Mouse (Mus musculus) kidney, adult 18-20 months (tissue): ENCODE measurements around the gene Sesn1.
"Not testable (repeated sequence)": the region's sequence is repeated elsewhere in the genome, so short reads cannot be mapped to it uniquely, and the experiment has no call there.

ENCODE experiments used
- DNase-seq: peaks from one replicate; pipeline ENCODE4 v3.0.0; 2021

Gene Sesn1

GRCm38 (mm10) chr10:41809771-41810563, at the start of gene Sesn1, which contains the start of gene Cep57l1:
Gene Sesn1, plus strand, starts transcription at chr10:41809935.
Gene Cep57l1, minus strand, starts transcription at chr10:41809871.
- peak; percentile 94 for DNase-seq

DNA sequence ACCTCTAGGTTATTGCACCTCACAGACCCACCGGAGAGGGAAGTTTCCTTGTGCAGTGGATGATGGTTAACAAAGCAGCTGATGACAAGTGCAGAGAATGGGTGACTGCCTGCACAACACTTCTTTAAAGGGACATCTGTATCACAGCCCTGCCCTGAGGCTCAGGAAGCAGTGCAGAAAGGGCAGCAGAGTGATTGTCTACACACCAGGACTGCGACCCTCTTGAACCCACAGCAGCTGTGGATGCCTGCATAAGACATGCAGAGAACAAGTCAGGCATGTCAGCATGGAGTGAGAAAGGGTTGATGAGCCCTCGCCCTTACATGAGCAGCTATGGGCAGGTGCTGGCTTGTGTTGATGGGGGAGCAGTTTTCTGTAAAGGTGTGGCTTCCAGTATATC, 48.9 kb upstream of the Sesn1 start:
- no peak for DNase-seq

GRCm38 (mm10) chr10:41763741-41764385, 45.9 kb upstream of the Sesn1 start:
- DNase-seq = no peak

GRCm38 (mm10) chr10:41765586-41765985, 44.1 kb upstream of the Sesn1 start:
- DNase-seq = no peak

DNA sequence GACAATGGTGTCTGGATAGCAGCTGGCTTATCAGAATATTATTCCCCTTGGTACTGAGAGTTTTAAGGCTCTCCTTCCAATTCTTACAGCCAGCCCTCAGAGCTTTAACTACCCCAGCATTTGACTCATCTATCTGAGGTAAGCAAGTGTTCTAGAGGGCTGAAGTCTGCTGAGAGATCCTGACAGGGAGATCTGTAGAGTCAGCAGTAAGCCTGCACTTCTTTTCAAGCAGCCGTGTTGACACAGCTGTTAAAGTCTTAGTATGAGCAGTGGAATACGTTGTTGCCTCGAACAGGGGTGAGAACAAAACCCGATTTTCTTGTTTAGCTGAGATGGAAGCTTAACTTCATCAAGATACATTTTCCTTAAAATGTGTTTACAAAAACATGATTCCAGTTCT, 43.5 kb upstream of the Sesn1 start:
- DNase-seq = no peak

DNA sequence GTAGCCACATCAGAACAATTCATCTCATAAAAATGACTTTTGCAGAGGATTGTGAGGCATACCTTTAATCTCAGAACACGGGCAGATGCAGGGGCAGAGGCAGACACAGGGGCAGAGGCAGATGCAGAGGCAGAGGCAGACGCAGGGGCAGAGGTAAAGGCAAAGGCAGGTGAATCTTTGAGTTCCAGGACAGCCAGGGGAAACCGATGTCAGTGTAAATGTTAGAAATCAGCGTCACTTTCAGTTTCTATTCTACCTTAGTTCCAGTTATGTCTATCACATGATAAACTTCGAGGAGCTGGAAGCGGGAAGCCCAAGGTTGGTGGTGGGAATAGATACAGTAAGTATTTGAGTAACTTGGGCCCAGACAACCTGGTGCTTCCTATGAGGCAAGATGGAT, 42.5 kb upstream of the Sesn1 start:
- no peak for DNase-seq

- no peak for DNase-seq
These were observed 17.4 kb upstream of the Sesn1 start for GRCm38 (mm10) chr10:41792375-41792774.

- DNase-seq = no peak
These were observed 12.5 kb upstream of the Sesn1 start for GRCm38 (mm10) chr10:41797253-41797652.

DNA sequence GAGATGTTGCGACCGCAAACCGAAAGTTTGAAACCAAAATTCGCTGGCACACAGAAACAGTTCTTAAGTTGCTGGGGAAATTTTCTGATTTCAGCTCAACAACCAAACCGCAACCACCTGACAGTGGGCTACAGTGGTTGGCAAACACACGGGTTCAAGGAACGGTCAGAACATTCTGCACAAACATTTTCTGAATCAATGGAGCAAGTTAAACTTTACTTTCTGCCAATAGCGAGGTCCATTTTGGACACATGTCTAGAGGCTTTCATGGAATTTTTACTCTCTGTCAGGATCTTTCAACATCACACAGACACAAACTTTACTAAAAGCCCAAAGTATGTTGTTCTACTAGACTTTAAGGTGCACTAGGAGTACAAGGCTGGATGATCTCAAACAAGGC, 6.3 kb upstream of the Sesn1 start:
- DNase-seq = no peak

- no peak for DNase-seq
These were observed 5.0 kb upstream of the Sesn1 start for GRCm38 (mm10) chr10:41804711-41805110.

- DNase-seq = no peak
These were observed 3.9 kb upstream of the Sesn1 start for GRCm38 (mm10) chr10:41805729-41806355.

- no peak for DNase-seq
These were observed 510 bp upstream of the Sesn1 start for GRCm38 (mm10) chr10:41809080-41809770.

GRCm38 (mm10) chr10:41810564-41811455, 1.1 kb downstream of the Sesn1 start:
- DNase-seq = peak; percentile 22

DNA sequence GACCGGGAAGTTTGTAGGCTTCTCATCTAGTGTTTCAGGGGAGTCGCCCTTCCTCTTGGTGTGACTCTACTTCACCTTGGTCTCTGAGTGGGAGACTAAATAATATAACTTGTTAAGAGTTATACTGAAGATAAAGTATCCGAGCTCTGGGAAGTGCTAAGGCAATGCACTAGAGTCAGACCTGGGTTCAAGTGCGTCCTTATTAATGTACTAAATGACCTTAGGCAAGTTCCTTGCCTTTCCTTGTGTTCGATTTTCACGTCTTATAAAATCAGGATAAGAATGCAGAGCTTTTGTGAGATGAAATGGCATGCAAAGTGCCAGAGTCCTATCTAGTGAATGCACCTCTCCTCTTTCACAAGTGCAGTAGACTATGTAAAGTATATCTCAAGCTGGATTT, 2.8 kb downstream of the Sesn1 start:
- no peak for DNase-seq

DNA sequence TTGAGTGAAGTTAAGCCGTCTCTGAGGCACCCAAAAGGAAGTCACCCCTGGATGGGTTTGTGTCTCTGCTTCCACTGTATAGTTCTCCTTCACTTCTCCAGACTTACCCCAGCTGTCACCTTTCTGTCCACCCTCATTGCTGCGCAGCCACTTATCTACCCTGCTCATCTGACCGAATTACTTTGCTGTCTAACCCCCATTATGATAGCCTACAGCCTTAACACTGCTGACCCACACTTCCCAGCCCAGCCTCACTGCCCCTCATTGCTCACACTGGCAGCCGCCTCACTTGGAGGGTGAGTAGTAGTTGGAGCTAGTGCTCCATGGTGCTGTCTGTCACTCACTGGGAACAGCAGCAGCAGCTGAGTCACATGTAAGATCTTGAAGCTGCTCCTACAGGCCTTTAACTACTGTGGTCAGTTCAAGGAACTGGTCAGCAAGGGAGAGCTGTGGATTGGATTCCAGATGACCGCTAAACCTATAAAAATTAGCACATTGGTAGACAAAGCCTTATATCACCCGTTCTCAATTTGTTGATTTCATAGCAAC, 4.6 kb downstream of the Sesn1 start:
- no peak for DNase-seq

GRCm38 (mm10) chr10:41816516-41816915, 6.8 kb downstream of the Sesn1 start:
- DNase-seq = no peak

DNA sequence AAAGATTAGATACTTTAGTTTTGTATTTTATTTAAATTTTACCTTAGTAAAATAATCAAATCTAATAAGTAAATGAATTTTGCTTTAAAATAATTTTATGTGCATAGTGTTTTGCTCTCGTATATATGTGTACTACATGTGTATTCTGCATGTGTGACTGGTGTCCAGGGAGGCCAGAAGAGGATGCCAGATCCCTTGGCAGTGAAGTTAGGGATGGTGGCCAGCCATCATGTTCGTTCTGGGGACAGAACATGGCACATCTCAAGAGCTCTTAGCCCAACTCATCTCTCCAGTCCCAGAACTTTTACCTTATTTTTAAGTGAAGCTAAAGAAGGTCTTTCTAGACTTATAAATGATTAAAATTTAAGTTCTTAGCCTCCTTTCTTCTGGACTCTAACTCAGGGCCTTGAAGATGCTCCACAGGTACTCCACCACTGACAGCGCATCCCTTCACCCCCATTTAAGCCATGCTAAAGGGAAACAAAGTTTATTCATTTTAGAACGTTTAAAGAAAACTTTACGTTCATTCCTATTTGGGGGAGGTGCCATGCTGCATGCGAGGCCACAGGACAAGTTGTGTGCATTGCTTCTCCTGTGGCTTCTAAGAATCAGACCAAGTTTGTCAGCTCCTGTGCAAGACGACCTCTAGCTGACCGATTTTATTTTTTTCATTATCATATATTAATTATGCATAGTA, 8.4 kb downstream of the Sesn1 start:
- DNase-seq = no peak

GRCm38 (mm10) chr10:41818733-41819070, 9.0 kb downstream of the Sesn1 start:
- DNase-seq = not testable (repeated sequence)

- DNase-seq = no peak
These were observed 9.6 kb downstream of the Sesn1 start for GRCm38 (mm10) chr10:41819307-41819706.

- no peak for DNase-seq
These were observed 10.7 kb downstream of the Sesn1 start for GRCm38 (mm10) chr10:41820401-41820800.

GRCm38 (mm10) chr10:41821171-41821570, 11.4 kb downstream of the Sesn1 start:
- DNase-seq = no peak
